Mouse (Mus musculus) heart, adult 18-20 months (tissue): ENCODE results near the gene Prpf8. TPM values are rescaled to one million over a fixed set of nuclear protein-coding genes. Genes with fewer than 3 reads are reported as not detected.
"Not testable (repeated sequence)": the region's sequence is repeated elsewhere in the genome, so short reads cannot be mapped to it uniquely, and the experiment has no call there.

ENCODE experiments used
- DNase-seq, 2 experiments: peaks; one replicate each; pipeline ENCODE4 v3.0.0; 2021 to 2022; ENCODE audit warnings: mixed read lengths in 1 of 2
- long read RNA-seq, 2 experiments: library from polyadenylated mRNA; stranded (forward); transcript quantifications; one replicate each; pipeline ENCODE4 v2.0.0; 2021
- total RNA-seq, 2 experiments: library from RNA; stranded (reverse); gene quantifications; 2 replicates each; pipeline ENCODE4 v1.2.3; 2021

Prpf8 gene
- 10 to 100 TPM; 86.5 to 92.7 TPM for total RNA-seq
- long read RNA-seq, experiment 1, partial matches to known transcripts: 13 of 14 reads
- long read RNA-seq, experiment 1, other reads (novel, unspliced or antisense): 1 of 14 reads
- long read RNA-seq, experiment 2, partial matches to known transcripts: 6 of 6 reads
- long read RNA-seq, experiment 2, other reads (novel, unspliced or antisense): 0 of 6 reads

GRCm38 (mm10) chr11:75486601-75487285, at the start of gene Prpf8:
TSS of gene Prpf8 (plus strand) at chr11:75486816.
- DNase-seq: peak; percentile 99 to 100

GRCm38 (mm10) chr11:75438194-75438593, 48.4 kb upstream of the Prpf8 start:
- no peak for DNase-seq

GRCm38 (mm10) chr11:75438804-75439203, 47.8 kb upstream of the Prpf8 start:
- no peak for DNase-seq

GRCm38 (mm10) chr11:75439363-75439762, 47.3 kb upstream of the Prpf8 start, which contains the start of gene Serpinf2:
TSS of gene Serpinf2 (minus strand) at chr11:75439591.
- no peak for DNase-seq

- DNase-seq: no peak
These were observed 46.7 kb upstream of the Prpf8 start for GRCm38 (mm10) chr11:75439951-75440350.

GRCm38 (mm10) chr11:75441034-75441433, 45.6 kb upstream of the Prpf8 start:
- DNase-seq: no peak

GRCm38 (mm10) chr11:75441601-75442000, 45.0 kb upstream of the Prpf8 start:
- no peak for DNase-seq

- DNase-seq: no peak
These were observed 42.9 kb upstream of the Prpf8 start for GRCm38 (mm10) chr11:75443711-75444110.

GRCm38 (mm10) chr11:75448575-75448974, 38.0 kb upstream of the Prpf8 start:
- no peak for DNase-seq

GRCm38 (mm10) chr11:75449695-75450094, 36.9 kb upstream of the Prpf8 start:
- DNase-seq: no peak

- no peak for DNase-seq
These were observed 36.2 kb upstream of the Prpf8 start for GRCm38 (mm10) chr11:75450304-75450908.

- DNase-seq: no peak
These were observed 35.7 kb upstream of the Prpf8 start for GRCm38 (mm10) chr11:75450936-75451335.

- DNase-seq: no peak
These were observed 34.5 kb upstream of the Prpf8 start for GRCm38 (mm10) chr11:75452081-75452480.

- DNase-seq: no peak
These were observed 33.6 kb upstream of the Prpf8 start for GRCm38 (mm10) chr11:75452812-75453557.

GRCm38 (mm10) chr11:75453991-75454930, 32.4 kb upstream of the Prpf8 start, which contains the start of gene Wdr81:
TSS of gene Wdr81 (minus strand) at chr11:75454717.
- DNase-seq: peak; percentile 92 to 95

GRCm38 (mm10) chr11:75455041-75455736, 31.4 kb upstream of the Prpf8 start:
- peak in 1 of 2 experiments; percentile 39 for DNase-seq

- DNase-seq: not testable (repeated sequence)
These were observed 30.6 kb upstream of the Prpf8 start for GRCm38 (mm10) chr11:75455971-75456370.

GRCm38 (mm10) chr11:75456440-75456871, 30.2 kb upstream of the Prpf8 start:
- no peak for DNase-seq

GRCm38 (mm10) chr11:75458169-75458568, 28.4 kb upstream of the Prpf8 start:
- peak in 1 of 2 experiments; percentile 61 for DNase-seq

GRCm38 (mm10) chr11:75458628-75459041, 28.0 kb upstream of the Prpf8 start:
- DNase-seq: peak; percentile 57 to 80
